Mouse (Mus musculus) stomach, embryonic 16.5 days (tissue): ENCODE results near the gene Kcnd3. TPM values are rescaled to one million over a fixed set of nuclear protein-coding genes. Genes with fewer than 3 reads are reported as not detected.
A peak's percentile ranks its signal among the peaks of the same experiment; 100 is the strongest.

Experiments
- ATAC-seq: fragments of 200-750 bp; cut with Nextera tagmentation; 2 replicates; pipeline ENCODE4 v1.8.0; 2017; ENCODE audit warnings: moderate number of reproducible peaks, moderate TSS enrichment; ENCODE audit not compliant: insufficient read depth, low FRiP score
- H3K27ac ChIP-seq: fragments of 300-500 bp; sonication (generic); 2 replicates; pipeline ENCODE4 v1.5.1; 2014; ENCODE audit warnings: low read length
- H3K27me3 ChIP-seq: fragments of 300-500 bp; sonication (generic); 2 replicates; pipeline ENCODE4 v1.6.1; 2014; ENCODE audit warnings: low read length, control low read depth, mixed read lengths; ENCODE audit not compliant: control insufficient read depth, insufficient read depth
- H3K36me3 ChIP-seq: fragments of 300-500 bp; sonication (generic); 2 replicates; pipeline ENCODE4 v1.6.1; 2014; ENCODE audit warnings: low read length; ENCODE audit not compliant: control insufficient read depth, insufficient read depth
- H3K4me1 ChIP-seq: fragments of 300-500 bp; sonication (generic); 2 replicates; pipeline ENCODE4 v1.6.1; 2014; ENCODE audit warnings: low read length, control low read depth, mixed read lengths; ENCODE audit not compliant: control insufficient read depth, insufficient read depth
- H3K4me2 ChIP-seq: fragments of 300-500 bp; sonication (generic); 2 replicates; pipeline ENCODE4 v1.6.1; 2014; ENCODE audit warnings: low read depth, low read length, mixed read lengths
- H3K4me3 ChIP-seq: fragments of 300-500 bp; sonication (generic); replicated peaks from 2 replicates; pipeline ENCODE4 v1.5.1; 2014; ENCODE audit warnings: mild to moderate bottlenecking, low read length
- H3K9ac ChIP-seq: fragments of 300-500 bp; sonication (generic); 2 replicates; pipeline ENCODE4 v1.6.1; 2014; ENCODE audit warnings: low read length
- H3K9me3 ChIP-seq: fragments of 300-500 bp; sonication (generic); replicated peaks from 2 replicates; pipeline ENCODE4 v1.6.1; 2016; ENCODE audit warnings: low read length, control low read depth; ENCODE audit not compliant: control insufficient read depth
- WGBS: fragments of 180-500 bp; shearing (Covaris S2); extraction: QIAGEN DNeasy Blood & Tissue Kit; methylation state at CpG from one replicate; pipeline ENCODE4 v1.1.7; 2014; 5-methylcytosine and 5-hydroxymethylcytosine counted together
- polyA plus RNA-seq: library from polyadenylated mRNA; unstranded; fragments of >200 nt; fragmentation: Nextera tagmentation; extraction: Ambion mirVana; gene quantifications from 2 replicates; pipeline ENCODE4 v1.2.1, GENCODE M21; 2015

The Kcnd3 gene
- polyA plus RNA-seq, 1 experiment from 2014 or later = 5.6 TPM

DNA sequence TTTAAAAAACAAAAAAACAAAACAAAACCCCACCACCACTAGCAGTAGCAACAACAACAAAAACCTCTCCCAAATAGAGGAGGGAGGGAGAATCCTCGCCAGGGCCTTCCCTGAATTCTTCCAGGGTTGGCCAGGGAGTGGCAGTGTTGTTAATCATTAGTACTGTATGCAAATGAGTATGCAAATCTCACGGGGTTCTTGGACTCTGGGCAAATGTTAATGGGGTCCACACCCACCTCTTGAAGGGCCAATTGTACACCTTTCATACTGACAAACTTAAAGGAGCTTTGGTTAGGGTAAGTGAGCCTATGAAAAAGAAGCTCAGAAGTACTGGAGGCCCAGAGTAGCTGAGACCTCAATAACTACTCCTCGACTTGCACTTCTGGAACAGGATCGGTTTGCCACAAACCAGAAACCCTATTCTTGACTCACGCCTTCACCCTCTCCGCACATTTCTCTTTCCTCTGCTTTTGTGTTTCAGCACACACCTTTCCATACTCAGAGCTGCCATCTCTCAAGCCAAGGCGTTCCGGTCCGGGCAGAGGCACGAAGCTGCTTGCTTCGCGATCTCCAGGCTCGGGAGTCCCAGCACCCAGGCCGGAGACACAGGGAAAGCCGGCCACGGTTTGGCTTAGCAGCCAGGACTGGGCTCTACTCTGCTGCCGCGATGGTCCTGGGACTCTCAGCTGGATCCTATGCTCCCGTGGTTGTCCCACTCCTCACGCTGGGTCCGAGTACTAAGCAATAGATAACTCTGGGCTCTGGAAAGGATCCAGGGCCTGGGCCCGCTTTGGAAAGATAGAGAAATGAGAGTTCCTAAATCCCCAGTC lies 1.3 kb upstream of the Kcnd3 start:
- Histone ChIP-seq H3K4me3 (peak overlapping the region; percentile 64), H3K4me2 (peak overlapping the region; percentile 99), H3K36me3 (no peaks in the 10 kb centered on the region), H3K27ac (peak overlapping the region; percentile 7; the same call in 1 of the 2 replicates), H3K9ac (peak overlapping the region; percentile 77; the same call in 1 of the 2 replicates), H3K4me1 (peaks cover 14% of the 10 kb centered on the region; the same call in 1 of the 2 replicates), H3K9me3 (no peaks in the 10 kb centered on the region), H3K27me3 (peaks cover 40% of the 10 kb centered on the region)
- ATAC-seq = no peak
- 4% methylated on average over 22 of the region's 22 CpGs for WGBS

DNA sequence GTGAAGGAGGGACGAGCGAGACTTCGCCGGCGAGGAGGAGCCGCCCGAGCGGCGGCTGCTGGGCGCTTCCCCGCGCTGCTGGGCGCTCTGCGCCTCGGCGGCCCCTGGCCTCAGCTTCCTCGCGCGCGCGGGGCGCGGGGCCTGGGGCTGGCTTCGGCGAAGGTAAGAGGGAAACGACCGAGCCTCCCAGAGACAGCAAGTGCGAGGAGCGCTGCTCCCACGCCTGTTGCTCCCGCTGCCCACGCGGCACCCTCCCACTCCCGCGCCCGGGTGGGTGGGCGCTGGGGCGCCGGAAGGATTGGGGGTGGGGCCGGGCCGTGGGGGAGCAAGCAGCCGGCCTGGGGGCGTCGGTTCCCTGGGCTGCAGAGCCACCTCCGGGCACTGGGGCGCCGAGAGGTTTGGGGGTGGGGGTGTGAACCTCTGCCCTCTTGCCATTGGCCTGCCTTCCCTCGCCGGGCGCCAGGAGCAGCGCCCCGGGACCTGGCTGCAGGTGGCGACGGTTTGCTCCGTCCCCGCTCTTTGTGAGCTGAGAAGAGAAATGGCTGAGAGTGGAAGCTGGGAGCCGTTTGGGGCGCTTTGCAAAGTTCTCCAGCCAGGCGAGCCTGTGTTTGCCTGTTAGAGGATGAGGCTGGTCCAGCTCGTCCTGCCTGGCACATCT lies 555 bp downstream of the Kcnd3 start:
- Histone ChIP-seq H3K36me3 (no peaks in the 10 kb centered on the region), H3K4me3 (peak overlapping the region; percentile 64), H3K4me2 (peak overlapping the region; percentile 99), H3K9me3 (no peaks in the 10 kb centered on the region), H3K27me3 (peaks cover 42% of the 10 kb centered on the region), H3K27ac (peak overlapping the region; percentile 76), H3K4me1 (peaks cover 14% of the 10 kb centered on the region; the same call in 1 of the 2 replicates), H3K9ac (peak overlapping the region; percentile 77)
- WGBS = under 1% methylated on average over 53 of the region's 60 CpGs
- peak; percentile 41 for ATAC-seq

DNA sequence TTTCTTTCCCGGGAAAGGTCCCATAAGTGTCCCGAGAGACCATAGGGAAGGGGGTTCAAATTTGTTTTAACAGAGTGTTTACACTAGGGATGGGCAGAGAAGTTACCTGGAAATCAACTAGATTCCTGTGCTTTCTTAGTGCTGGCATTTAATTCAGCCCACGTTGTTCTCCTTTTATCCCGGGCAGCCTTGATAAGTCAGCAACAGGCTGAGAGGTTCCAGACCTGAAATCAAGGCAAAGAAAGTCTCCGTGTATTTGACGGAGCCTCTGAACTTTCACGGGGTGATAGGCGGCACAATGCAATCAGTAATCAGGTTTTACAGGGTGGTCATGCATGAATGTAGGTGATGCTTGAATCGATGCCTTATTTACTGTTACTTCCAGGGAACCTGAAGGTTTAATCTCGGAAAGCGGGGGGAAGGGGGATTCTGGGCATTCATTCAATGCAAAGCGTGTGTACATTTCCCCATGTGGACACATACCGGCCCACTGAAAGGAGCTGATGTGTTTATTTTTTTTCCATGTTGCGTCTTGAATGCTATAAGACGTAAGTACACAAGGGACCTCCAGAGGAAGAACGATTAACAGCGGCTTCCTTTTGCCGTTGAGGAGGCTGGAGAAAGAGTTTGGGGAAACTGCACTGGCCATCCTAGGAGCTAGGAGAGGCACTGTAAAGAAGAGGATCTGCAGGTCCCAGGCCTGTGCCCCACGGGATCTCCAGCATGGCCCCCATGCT lies 1.3 kb downstream of the Kcnd3 start:
- H3K9ac ChIP-seq = peak overlapping the region; percentile 77
- peak overlapping the region; percentile 99 for H3K4me2 ChIP-seq
- 2% methylated on average over 19 of the region's 19 CpGs for WGBS
- no peaks in the 10 kb centered on the region for H3K9me3 ChIP-seq
- H3K4me3 ChIP-seq = peak overlapping the region; percentile 64
- no peaks in the 10 kb centered on the region for H3K36me3 ChIP-seq
- peak overlapping the region; percentile 76 for H3K27ac ChIP-seq
- ATAC-seq = no peak
- peaks cover 46% of the 10 kb centered on the region for H3K27me3 ChIP-seq
- H3K4me1 ChIP-seq = peaks cover 14% of the 10 kb centered on the region; the same call in 1 of the 2 replicates

DNA sequence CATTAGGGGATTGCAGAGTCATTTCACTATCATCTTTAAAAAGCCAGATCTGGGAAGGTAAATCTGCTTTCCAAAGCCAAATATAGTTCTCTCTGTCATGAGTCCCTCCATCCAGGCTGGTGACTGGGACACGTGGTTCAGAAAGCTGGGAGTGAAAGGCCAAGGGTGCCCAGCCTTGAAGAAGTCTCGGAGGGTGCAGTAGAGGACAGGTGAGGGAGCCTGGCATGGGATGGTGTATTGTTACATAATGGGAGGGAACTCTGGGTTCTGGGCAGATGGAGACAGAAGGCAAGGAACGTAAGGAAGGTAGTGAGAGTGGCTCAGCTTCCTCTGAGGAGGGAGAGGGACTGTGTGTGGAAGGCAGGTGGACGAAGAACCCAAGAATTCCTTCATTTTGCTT lies 5.5 kb downstream of the Kcnd3 start:
- H3K27ac ChIP-seq = no peak overlapping the region
- H3K4me3 ChIP-seq = no peak overlapping the region
- no peaks in the 10 kb centered on the region for H3K36me3 ChIP-seq
- ATAC-seq = no peak
- WGBS = 72% methylated on average over 4 of the region's 4 CpGs
- peaks cover 7% of the 10 kb centered on the region; the same call in 1 of the 2 replicates for H3K4me1 ChIP-seq
- no peak overlapping the region for H3K4me2 ChIP-seq
- H3K9me3 ChIP-seq = no peaks in the 10 kb centered on the region
- peaks cover 27% of the 10 kb centered on the region for H3K27me3 ChIP-seq
- no peak overlapping the region for H3K9ac ChIP-seq

DNA sequence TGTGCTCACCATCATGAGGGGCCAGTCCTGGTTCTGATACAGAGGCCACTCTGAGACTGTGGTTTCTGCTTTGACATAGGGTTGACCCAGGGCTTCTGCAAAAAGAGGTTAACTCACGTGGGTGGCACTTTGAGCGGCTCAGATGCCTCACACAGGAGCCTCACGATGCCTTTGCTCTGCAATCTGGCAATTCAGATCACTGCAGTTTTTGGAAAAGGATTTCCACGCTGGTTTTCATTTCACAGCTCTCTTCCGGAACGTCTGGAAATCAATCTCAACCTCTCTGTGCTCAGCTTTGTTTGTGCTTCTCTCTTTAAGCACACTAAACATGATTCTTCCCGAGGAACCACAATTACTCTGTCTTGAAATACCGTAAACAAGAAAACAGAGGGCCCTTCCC lies 14.4 kb downstream of the Kcnd3 start:
- ATAC-seq = no peak
- Histone ChIP-seq H3K27ac (no peak overlapping the region), H3K4me1 (no peaks in the 10 kb centered on the region), H3K9ac (no peak overlapping the region), H3K4me3 (no peak overlapping the region), H3K27me3 (no peaks in the 10 kb centered on the region), H3K9me3 (no peaks in the 10 kb centered on the region), H3K4me2 (no peak overlapping the region), H3K36me3 (no peaks in the 10 kb centered on the region)
- 72% methylated on average over 8 of the region's 8 CpGs for WGBS

DNA sequence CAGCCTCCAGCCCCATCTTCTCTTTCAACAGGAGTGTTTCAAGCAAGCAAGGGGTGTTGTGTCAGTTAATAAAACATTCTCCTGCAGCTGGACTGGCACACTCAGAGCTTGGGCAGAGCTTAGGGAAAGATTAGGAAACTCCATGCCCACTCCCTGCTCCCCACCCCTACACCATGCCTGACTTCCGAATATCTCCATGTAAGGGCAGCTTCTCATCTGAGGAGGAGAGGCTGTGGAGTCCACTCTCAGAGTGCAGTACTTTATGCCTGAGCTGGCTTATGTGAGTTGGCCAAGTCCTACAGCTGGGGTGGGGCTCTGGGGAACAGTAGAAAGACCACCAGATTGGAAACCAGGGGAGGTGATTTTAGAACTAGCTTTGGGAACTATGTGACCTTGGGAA lies 20.4 kb downstream of the Kcnd3 start:
- ATAC-seq = peak; percentile 56; the same call in 1 of the 2 replicates
- Histone ChIP-seq H3K4me3 (no peak overlapping the region), H3K36me3 (no peaks in the 10 kb centered on the region), H3K27me3 (no peaks in the 10 kb centered on the region), H3K9ac (no peak overlapping the region), H3K27ac (peak overlapping the region; percentile 45; the same call in 1 of the 2 replicates), H3K4me1 (no peaks in the 10 kb centered on the region), H3K4me2 (no peak overlapping the region), H3K9me3 (no peaks in the 10 kb centered on the region)
- WGBS = 74% methylated on average over 1 of the region's 1 CpGs

DNA sequence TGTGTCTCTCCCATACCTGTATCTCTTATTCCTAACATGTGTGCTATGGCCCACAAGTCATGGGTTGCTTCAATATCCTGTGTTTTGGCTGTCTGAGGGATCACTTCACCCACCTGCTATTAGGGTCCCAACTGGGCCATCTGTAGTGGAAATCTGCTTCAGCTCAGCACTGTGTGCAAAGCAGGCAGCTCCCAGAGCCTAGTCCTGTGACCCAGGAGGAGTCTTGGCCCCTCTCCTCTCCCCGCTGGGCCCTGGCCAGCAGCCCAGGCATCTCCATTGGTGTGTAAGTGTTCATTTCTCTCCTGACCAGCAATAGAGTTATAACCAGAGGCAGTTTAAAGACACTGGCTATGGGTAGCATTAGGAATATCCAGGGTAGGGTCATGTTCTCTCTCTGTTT lies 24.3 kb downstream of the Kcnd3 start:
- Histone ChIP-seq H3K9ac (no peak overlapping the region), H3K4me3 (no peak overlapping the region), H3K27ac (no peak overlapping the region), H3K9me3 (no peaks in the 10 kb centered on the region), H3K27me3 (no peaks in the 10 kb centered on the region), H3K4me2 (no peak overlapping the region), H3K4me1 (no peaks in the 10 kb centered on the region), H3K36me3 (no peaks in the 10 kb centered on the region)
- ATAC-seq = no peak
- 73% methylated on average over 1 of the region's 1 CpGs for WGBS

DNA sequence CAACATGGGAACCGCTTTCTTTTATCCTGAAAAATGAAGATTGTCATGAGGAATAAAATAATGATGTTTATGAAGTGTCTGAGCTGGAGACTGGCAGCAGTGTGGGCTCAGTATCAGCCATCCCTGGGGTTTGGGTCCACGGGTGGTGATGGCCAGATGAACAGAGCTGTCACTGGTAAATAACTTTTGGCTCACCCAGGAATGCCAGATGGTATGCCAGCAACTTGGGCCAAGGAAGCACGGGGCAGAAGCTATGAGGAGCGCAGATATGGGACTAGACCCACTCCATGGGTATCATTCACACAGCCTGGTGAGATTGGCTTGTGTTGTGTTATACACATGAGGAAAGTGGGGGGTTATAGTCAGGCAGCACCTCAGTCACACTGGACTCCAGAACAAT lies 26.7 kb downstream of the Kcnd3 start:
- Histone ChIP-seq H3K4me1 (no peaks in the 10 kb centered on the region), H3K36me3 (no peaks in the 10 kb centered on the region), H3K27ac (no peak overlapping the region), H3K9me3 (no peaks in the 10 kb centered on the region), H3K4me2 (no peak overlapping the region), H3K27me3 (no peaks in the 10 kb centered on the region), H3K4me3 (no peak overlapping the region), H3K9ac (no peak overlapping the region)
- no peak for ATAC-seq
- WGBS = 81% methylated on average over 4 of the region's 4 CpGs

DNA sequence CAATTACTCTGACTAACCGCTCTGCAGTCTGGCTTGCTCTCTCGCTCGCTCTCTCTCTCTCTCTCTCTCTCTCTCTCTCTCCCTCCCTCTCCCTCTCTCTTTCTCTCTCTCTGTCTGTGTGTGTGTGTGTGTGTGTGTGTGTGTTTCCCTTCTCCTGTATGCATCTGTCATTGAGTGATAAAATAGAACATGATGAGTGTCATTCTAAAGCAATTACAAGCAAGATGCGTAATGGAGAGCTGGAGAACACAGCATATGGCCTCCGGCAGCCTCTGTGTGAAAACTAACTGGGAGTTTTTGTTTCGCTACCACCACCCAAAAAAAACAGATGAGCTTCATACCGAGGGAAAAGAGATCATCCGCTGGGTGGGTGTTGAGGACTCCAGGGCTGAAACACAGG lies 29.3 kb downstream of the Kcnd3 start:
- H3K9ac ChIP-seq = no peak overlapping the region
- ATAC-seq = no peak
- no peak overlapping the region for H3K4me2 ChIP-seq
- H3K27ac ChIP-seq = no peak overlapping the region
- H3K36me3 ChIP-seq = no peaks in the 10 kb centered on the region
- H3K9me3 ChIP-seq = no peaks in the 10 kb centered on the region
- no peak overlapping the region for H3K4me3 ChIP-seq
- H3K27me3 ChIP-seq = no peaks in the 10 kb centered on the region
- 65% methylated on average over 8 of the region's 8 CpGs for WGBS
- no peaks in the 10 kb centered on the region for H3K4me1 ChIP-seq
